Mouse (Mus musculus): ENCODE results near the gene Nhlrc3.

- TF ChIP-seq CHD2 (IDR thresholded peaks at IDR 0.05; ENCODE audit: low read depth, low read length) (no peak), HCFC1 (IDR thresholded peaks at IDR 0.05; ENCODE audit: borderline replicate concordance, insufficient read depth, low read length) (no peak)
These were observed 23.4 kb upstream of the Nhlrc3 start for GRCm38 (mm10) chr3:53486561-53486960.

All from ES-E14 (cell line).